Mouse (Mus musculus): ENCODE measurements at regions not wholly inside any gene's neighbourhood (a gene's known extent, or its start where the extent isn't known, plus 50 kb on each side); places are given as distances from the start of the nearest gene placed in this dataset.

DNA sequence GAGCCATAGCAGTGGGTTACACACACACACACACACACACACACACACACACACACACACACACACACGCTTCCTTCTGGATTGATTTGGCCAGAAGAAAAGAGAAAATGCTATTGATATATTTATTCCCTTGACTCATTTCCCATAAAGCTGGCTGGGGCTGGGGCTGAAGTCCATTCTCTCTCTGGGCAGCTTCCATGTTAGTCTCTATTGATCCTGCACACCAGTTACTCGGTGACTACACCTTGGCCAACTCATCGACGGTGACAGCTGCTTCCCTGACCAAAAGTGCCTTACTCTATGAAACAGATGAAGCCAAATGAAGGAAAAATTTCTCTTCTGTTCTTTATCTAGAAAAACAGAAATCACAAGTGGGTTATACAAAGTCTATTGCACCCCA, 82.1 kb downstream of the Snx18 start:
- ATAC-seq (replicated peaks; ENCODE audit: poor library complexity) = no peak

GRCm38 (mm10) chr13:113534664-113535455, 83.5 kb downstream of the Snx18 start:
- peak; percentile 95 for ATAC-seq (replicated peaks; ENCODE audit: poor library complexity)

GRCm38 (mm10) chr13:113533884-113534445, 84.4 kb downstream of the Snx18 start:
- ATAC-seq (replicated peaks; ENCODE audit: poor library complexity) = no peak

GRCm38 (mm10) chr13:113526997-113527396, 91.4 kb downstream of the Snx18 start:
- ATAC-seq (replicated peaks; ENCODE audit: poor library complexity) = no peak

- ATAC-seq (replicated peaks; ENCODE audit: poor library complexity) = no peak
These were observed 94.9 kb downstream of the Snx18 start for GRCm38 (mm10) chr13:113523503-113523902.

DNA sequence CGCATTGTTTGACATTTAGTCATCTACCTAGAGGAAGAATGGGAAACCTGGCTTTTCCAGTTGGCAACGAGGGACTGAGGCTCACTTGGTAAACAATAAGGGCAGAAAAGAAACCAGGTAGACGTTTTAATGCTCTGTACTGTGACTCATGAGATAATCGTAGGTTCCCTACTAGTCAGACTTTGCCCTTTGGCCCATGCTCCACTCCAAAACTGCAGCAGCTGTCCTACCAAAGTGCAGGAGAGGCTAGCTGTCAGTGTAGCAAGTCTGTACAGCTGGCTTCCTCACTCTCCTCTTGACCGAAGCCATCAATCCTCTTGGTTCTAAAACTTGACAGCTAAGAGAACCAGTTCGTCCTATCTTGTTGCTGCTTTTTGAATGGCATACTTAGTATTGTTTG, 100.2 kb downstream of the Snx18 start:
- no peak for ATAC-seq (replicated peaks; ENCODE audit: poor library complexity)

- no peak for ATAC-seq (replicated peaks; ENCODE audit: poor library complexity)
These were observed 102.3 kb downstream of the Snx18 start for GRCm38 (mm10) chr13:113516102-113516501.

DNA sequence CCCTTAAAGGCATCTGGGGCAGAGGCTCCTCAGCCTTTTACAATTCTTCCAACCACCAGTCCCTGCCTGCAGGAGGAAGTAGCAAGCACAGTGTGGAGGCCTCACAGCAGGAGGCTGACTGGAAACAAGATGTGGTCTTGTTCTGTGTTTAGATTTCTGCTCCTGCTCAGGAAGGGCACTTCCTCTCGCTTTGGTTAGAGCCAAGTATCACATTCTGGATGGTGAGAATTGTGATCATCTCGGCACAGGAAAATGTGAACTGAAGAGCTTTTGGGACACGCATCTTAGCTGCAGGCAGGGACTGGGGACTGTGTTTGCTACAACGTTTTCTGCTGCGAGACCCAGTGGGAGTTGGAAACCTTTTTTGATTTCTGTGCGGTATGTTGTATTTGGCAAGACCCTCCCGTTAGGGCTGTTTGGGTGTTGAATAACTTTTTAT, 103.2 kb downstream of the Snx18 start:
- peak; percentile 97 for ATAC-seq (replicated peaks; ENCODE audit: poor library complexity)

DNA sequence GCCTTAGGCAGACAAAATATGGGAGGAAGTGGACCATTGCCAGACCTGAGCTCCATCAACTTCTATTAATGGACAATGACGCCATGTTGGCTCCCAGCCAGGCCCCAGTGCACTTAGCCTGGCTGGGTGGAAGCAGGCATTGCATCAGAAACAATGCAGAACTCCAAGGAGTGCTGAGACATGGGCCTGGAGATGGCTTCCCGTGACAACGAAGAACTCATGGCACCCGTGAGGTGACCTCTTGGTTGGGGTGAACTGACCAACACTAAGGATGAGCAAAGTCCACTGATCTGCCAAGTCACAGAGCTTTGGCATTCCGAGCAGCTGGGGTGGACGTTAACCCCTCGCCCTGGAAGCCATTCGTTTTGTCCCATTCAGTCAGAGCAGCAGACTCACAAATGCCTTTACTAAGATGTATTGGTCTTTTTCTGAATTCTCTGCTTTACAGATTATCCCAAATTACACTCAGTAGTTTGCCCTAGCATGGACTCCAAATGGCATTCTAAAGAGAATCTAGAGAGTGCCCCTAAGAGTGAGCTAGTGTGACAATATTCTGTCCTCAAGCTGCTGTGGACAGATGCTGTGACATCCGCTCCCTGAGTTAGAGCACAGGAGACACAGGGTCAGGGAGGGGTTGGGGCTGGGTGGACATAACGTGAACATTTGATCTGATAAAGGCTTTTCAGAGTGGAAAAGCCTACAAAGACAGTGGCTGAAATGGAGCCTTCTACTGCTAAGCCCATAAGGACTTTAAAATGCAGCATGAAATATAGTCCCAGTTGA, 108.8 kb downstream of the Snx18 start:
- 0 out of 2 replicates have a peak, but pooled peaks have one; percentile 24 for ATAC-seq (replicated peaks; ENCODE audit: poor library complexity)

DNA sequence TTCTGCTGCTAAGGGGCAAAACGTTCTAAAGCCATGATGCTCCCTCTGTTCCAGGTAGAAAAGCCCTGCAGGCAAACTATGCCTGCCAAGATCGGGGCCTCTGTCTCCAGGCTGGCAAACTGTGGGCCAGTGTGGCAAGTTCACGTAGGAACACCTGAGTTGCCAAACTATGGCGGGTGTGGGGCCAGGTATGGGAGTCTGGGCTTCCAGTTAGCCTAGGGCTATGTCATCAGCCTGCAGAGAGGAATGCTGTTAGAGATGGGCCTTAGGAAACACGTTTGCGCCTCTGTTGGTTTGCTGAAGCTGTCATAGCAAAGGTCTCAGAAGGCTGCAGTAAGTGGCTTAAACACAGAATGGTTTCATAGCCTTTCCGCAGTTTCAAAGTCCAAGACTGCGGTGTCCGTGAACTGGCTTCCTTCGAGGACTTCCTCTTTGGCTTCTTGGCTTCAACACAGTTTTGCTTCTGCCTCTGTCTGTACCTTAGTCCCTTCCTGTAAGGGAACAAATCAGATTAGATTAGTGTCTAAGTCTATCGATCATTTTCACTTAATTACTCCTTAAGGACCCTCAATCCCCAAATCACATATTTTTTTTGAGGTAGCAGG, 110.1 kb downstream of the Snx18 start:
- ATAC-seq (replicated peaks; ENCODE audit: poor library complexity) = peak; percentile 86

GRCm38 (mm10) chr13:113502528-113502927, 115.8 kb downstream of the Snx18 start:
- ATAC-seq (replicated peaks; ENCODE audit: poor library complexity) = no peak

- ATAC-seq (replicated peaks; ENCODE audit: poor library complexity) = no peak
These were observed 116.3 kb downstream of the Snx18 start for GRCm38 (mm10) chr13:113502059-113502458.

DNA sequence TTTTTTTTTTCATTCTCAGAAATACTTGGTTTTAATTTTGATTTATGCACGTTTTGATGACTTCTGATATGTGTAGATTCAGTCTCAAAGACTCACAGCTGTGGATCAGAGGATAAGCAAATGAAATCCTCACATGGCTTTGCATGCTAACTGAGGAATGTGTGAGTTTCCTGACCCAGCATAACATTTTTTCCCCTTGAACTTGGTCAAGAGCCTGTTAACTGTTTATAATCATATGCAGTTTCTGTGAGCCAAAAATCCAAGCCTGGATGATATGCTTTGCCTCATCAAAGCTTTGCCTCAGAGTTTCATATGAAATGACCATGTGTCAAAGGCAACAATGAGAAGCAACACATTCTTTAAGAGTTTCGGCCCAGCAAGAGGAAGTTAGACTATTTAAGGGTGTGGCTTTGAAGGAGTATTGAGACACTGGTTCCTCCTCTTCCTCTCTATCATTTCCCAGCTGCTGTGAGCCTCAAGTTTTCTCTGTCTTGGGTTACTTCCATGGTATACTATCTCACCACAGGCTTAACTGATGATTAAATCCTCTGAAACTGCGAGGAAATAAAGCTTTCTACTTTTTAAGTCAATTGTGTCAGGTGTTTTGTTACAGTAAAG, 117.9 kb downstream of the Snx18 start:
- peak; percentile 87 for ATAC-seq (replicated peaks; ENCODE audit: poor library complexity)

DNA sequence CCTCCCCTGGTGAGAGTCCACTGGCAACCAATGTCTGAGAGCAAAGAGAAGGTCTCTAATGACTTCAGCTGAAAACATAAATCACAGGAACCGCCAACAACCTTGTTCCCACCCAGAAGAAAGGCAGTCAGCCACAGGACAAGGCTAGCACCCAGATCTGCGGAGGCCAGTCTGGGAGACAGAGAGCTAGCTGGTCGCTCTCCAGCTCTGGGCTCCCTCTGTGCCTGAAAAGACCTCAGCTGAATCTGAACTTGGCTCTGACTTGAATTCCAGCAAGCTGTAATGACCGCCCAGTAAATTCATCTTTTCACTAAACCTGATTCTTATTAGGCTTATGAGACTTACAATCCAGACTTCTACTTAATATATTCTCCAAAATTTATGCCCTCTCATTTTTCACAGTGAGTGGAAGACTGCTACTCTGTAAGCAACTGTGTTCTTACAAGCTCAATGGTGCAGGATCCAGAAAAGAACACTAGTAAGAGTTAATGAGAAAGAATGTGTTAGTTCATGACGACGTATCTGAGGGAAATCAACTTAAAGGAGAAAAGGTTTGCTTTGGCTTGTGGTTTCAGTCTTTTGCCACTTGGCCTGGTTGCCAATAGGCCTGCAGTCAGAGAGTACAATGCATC, 119.2 kb downstream of the Snx18 start:
- ATAC-seq (replicated peaks; ENCODE audit: poor library complexity) = no peak

DNA sequence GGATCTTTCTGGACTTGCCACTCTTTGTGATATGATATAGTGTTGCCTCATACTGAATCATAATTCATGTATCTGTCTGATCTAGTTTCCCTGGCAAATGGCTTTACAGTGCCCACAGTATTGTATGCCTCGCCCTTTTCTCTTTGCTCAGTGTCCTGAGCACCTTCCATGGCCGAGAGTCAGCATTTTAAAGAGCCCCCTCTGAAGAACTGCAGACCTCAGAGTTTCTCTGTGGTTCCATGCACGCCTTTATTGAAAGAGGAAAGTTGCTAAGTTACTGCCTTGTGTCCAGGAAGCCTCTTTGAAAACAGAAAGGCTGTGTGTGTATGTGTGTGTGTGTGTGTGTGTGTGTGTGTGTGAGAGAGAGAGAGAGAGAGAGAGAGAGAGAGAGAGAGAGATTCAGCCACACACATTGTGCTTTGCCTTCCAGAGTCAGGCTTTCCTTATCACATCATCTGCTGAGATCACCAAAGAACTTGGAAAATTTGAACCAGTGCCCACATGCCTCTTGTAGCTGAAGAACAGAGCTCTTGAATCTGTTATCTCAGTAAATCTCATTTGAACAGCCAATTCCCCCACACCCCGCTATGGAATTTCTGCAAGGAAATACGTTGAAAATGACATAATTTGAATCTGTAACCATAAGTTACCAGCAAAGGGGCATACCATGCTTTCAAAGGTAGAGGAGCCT, 122.6 kb downstream of the Snx18 start:
- no peak for ATAC-seq (replicated peaks; ENCODE audit: poor library complexity)

DNA sequence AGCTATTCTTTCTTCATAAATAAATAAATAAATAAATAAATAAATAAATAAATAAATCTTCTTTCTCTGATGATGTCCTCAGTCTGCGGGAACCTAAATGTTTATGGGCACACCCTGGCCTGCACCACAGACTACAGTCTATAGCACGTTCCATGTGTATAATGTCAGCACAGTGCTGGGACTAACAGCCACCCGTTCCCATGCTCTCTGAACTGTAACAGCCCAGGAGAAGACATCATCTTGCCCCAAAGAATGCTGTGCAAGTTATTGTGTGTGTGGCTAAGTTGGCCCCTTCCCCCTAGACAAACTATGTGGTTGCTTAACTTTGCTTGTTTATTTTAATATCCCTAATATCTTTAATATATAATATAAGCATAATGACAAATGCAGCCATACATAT, 123.2 kb downstream of the Snx18 start:
- ATAC-seq (replicated peaks; ENCODE audit: poor library complexity) = no peak

DNA sequence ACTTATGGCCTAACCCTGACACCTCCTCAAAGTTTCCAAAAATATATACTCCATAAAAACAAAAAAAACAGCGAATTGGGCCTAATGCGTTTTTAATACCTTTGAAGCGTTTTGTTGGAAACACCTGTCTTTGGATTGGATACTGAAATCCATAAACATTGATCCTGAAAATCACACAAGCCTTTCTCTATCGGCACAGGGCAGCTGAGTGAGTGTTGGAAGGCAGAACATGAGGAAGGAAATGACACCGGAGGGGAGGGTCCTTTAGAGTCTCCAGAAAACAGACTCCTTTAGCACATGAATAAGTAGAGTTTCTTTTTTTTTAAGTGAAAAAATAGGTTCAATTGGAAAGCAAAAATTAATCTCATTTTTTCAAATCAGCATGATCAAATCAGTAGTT, 123.7 kb downstream of the Snx18 start:
- ATAC-seq (replicated peaks; ENCODE audit: poor library complexity) = no peak

DNA sequence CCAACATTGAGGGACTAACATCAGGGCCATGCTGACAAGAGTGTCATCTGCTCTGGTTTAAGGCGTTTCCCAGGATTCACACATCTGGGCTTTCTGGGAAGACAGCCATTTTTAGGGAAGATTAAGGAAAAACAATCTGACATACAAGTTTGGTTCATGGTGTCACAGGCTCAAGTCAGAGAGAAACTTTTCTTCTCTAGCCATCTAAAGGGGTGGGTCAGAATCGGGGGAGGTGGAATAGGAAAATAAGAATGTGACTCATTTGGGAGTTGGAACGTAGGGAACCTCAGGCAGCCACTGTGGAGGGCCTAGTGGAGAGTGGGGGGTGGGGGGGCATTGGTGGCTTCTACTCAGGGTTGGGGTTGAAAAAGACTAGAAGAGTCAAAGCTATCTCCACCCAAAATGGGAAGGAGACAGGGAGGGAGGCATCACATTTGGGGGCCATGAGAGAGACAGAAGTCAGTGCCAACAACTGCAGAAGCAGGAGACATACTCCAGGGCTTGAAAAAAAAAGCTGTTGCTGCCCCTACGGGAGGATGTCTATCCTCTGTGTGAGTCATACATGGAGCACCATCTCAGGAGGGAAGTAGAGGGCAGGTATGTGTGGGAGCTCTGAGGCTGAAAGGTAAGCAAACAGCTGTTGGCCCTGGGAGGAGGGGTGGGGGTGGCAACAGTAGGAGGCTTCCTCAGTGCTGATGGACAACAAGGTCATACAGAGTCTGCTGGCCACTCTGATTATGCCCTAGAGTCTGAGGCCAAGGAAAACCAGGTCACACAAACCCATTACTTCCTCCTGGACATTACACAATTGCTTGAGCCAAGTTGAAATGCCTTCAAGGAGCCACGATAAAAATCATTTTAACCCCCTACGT, 128.2 kb downstream of the Snx18 start:
- ATAC-seq (replicated peaks; ENCODE audit: poor library complexity) = peak; percentile 41

DNA sequence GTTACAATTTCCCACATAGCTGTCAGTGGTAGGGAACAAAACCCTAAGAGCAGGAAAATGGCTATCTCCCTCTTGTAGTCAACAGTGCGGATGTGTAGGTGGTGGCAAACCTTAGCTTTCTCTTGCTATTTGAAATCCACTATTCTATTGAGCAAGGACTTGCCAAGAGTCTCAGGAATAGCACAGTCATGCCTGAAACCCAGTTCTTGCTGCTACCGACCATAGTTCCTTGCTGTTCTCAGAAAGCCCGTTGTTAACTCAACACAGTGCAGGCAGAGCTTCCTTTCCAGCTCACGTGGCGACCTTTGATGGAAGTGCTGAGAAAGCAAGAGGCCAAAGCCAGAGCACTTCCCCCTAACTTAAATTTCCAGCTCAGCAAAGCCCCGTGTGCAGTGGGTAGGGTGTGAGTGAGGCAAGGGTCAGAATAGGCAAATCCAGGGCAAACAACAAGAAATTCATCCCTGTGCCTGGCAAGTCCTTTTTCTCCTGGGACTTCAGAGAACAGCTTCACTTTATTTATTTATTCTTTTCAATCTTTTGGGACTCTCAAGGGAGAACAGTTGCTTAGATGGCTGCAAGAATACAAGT, 131.9 kb downstream of the Snx18 start:
- ATAC-seq (replicated peaks; ENCODE audit: poor library complexity) = peak; percentile 67
